Mouse (Mus musculus): ENCODE measurements around the gene Nup205. TPM values are rescaled to one million over a fixed set of nuclear protein-coding genes. Genes with fewer than 3 reads are reported as not detected.

Gene Nup205
- total RNA-seq, 2 experiments from 2014 or later = 30.8 to 33.6 TPM

- no peak for DNase-seq (ENCODE audit: low spot score in 2 of 2)
These were observed 102.1 kb downstream of the Nup205 start for GRCm38 (mm10) chr6:35279306-35279705.

DNA sequence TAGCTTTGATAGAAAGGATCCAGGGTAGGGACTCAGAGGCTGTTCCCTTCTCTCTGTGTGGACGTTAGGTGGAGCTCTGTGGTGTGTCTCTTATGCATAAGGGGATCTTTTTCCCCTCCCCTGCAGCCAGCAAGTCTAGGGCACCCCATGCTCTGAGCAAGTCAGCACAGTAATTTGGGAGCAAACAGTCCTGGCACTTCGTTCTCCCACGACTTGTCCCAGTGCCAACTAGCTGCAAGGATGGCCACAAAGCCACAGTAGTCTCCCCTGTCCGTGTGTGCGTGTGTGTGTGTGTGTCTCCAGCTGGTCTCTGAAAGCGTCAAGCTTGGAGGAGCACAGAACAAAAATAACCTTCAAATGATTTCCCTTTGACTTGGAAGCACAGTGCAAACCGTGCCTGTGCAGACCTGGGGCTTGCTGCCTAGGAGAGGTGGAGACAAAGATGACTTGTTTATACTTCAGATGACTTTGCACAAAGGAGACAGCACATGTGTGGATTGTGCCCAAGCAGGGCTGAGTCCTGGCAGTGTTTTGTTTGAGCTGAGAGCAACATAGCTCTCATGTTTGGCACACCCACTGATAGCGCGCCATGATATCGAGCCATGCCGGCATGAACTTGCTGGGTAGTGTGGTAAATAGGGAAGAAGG, 111.0 kb downstream of the Nup205 start:
- DNase-seq (ENCODE audit: low spot score in 2 of 2) = peak; percentile 70 to 73

DNA sequence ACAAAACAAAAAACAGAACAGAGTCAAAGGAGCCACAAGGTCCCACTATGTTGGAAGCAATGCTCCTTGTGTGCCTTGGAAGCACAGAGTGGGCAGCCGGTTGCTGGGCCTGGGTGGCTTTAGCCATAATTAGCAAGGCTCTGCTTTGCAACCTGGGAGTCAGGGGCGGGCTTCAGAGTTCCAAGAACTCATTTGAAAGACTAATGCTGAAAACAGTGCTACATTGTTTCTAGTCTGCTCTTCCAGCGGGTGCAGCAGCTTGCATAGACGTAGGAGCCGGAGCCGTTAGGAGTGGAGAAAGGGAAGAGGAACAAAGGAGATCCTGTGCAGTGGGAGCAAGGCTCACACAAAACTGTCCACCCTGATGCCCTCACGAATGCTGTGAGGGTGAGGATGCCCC, 111.7 kb downstream of the Nup205 start:
- DNase-seq (ENCODE audit: low spot score in 2 of 2) = no peak

DNA sequence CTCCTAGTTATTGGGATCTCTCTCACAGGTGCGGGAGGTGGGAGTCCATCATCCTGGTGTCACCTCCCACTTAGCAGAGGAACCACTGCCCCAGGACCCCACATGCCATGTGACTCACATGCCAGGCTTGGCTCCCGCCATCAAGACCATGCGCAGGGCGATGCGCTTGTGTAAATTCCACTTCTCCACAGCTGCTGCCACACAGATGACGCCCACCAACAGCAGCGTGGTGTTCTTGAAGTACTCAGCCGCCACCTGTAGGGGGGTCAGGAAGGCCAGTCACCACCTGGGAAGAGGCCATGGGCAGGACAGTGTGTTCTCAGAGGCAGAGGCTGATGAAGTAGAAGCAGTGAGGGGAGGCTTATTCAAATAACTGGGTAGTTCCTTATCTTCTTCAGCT, 112.5 kb downstream of the Nup205 start:
- DNase-seq (ENCODE audit: low spot score in 2 of 2) = peak; percentile 14 to 17

GRCm38 (mm10) chr6:35294964-35295363, 117.7 kb downstream of the Nup205 start:
- no peak for DNase-seq (ENCODE audit: low spot score in 2 of 2)

DNA sequence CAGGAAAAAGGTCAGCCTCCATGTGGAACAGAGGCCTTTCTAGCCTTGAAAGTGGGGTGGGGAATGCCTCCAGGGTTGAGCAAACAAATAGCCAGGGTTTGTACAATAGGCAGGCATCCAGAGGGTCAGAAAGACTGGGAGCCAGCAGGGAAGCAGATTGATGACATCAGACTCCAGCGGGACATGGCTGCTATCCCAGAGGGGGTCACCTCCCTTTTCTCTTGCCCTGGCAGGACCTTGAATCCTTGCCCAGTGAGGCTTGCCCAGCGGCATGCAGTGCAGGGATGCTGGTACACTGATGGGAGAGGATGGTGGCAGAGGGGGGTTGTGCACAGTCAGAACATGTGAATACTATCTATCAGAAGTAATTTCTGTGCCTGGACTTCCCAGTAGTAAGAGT, 119.8 kb downstream of the Nup205 start:
- DNase-seq (ENCODE audit: low spot score in 2 of 2) = peak; percentile 45

Other genes starting within 250 kb of the Nup205 start
- gene Slc23a4, start 189.0 kb upstream of the Nup205 start, total RNA-seq (2021) = 1 to 10 TPM; 1.3 to 1.9 TPM
- gene Cnot4, start 43.7 kb upstream of the Nup205 start, total RNA-seq (2021) = 10 to 100 TPM; 37.5 to 41.0 TPM
- gene Slc13a4, start 130.7 kb downstream of the Nup205 start, total RNA-seq (2021) = 1 to 10 TPM; 5.7 to 6.4 TPM
- 1 to 10 TPM; 1.8 to 2.1 TPM for gene Fam180a, start 148.7 kb downstream of the Nup205 start, total RNA-seq (2021)